Mouse (Mus musculus) testis, adult 2 months (tissue): ENCODE results near the gene Opa3.

Source experiments
- CTCF ChIP-seq: fragments of 200-500 bp; IDR thresholded peaks from 2 replicates; pipeline ENCODE4 v1.5.1; 2012; ENCODE audit warnings: low read depth, mild to moderate bottlenecking, inconsistent platforms, low read length, moderate library complexity; ENCODE audit not compliant: control insufficient read depth, insufficient read depth, insufficient replicate concordance
- POLR2A ChIP-seq: fragments of 200-500 bp; IDR thresholded peaks from 2 replicates; pipeline ENCODE4 v1.6.1; 2012; ENCODE audit warnings: low read depth, mild to moderate bottlenecking, inconsistent platforms, low read length, moderate library complexity; ENCODE audit not compliant: control insufficient read depth

- TF ChIP-seq CTCF (no peak), POLR2A (no peak)
Measured at GRCm38 (mm10) chr7:19229404-19229803, 1.3 kb downstream of the Opa3 start.
